Mouse (Mus musculus) left cerebral cortex, postnatal 14 days (tissue): Measurements from ENCODE around the gene Slc16a14. TPM values are rescaled to one million over a fixed set of nuclear protein-coding genes. Genes with fewer than 3 reads are reported as not detected.

Experiments used
- DNase-seq, 2 experiments: peaks; one replicate each; pipeline ENCODE4 v3.0.0; 2021 to 2022; ENCODE audit warnings: low spot score in 2 of 2, mixed read lengths in 1 of 2
- intact Hi-C: fragments of 180-260 bp; cut with DNase I; formaldehyde crosslinking; loops from one replicate; pipeline ENCODE4 v1.15.1; 2025
- total RNA-seq, 2 experiments: library from RNA; stranded (reverse); gene quantifications; 2 replicates each; pipeline ENCODE4 v1.2.3; 2021

Gene Slc16a14
- total RNA-seq, 2 experiments from 2014 or later, result 26.0 to 29.7 TPM

DNA sequence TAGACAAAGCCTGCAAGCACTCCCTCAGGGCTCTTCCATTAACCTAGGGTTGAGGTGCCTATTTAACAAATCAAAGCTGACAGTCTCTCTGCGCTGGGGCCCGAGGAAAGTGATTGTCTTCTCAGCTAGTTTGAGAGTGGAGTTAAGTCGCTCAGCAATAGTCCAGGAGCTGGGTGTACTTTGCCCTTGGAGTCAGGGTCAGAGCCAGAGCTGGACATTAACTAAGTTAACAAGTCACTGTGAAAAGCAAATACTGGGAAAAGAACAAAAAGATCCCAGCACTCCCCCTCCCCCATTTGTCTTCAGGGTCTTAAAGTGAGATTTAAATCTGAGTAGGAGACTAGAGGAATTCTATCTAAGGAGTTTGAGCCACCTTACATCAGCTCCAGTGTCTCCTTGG is 62.8 kb downstream of the Slc16a14 start:
- intact Hi-C loops, result no loop called here
- no peak for DNase-seq

DNA sequence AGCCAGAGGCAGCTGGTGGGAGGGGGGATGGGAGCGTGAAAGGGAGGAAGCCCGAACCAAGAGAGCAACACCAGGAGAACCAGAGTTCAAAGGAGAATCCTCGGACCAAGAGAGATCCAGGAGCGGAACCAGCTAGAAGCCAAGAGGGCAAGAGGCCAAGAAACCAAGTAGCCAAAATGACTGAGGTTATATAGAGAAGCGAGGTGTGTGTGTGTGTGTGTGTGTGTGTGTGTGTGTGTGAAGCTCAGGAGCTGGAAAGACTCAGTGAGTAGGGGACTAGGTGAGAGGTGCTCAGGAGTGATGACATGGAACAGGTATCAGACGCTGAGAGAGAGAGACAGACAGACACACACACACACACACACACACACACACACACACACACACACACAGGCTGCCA is 63.8 kb downstream of the Slc16a14 start:
- DNase-seq, result no peak
- intact Hi-C loops, result no loop called here

DNA sequence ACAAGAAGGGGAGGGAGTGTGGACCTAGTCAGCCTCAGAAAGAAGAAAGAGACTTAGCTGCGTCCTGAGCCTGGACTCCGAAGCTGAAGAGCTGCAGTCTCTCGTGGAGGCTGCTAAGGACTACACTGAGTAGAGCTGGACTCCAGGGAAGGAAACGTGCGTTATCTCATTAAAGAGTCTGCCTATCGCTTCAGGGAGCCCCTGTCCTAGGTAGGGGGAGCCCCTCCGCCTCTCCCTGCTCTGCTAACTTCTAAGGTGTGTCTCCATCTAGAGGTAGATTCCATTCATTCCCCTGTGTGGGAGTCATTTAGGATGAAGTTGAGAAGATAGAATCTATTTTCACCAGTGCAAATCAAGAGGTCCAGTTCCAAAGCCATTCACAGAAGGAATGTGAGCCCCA is 65.4 kb downstream of the Slc16a14 start:
- DNase-seq, result no peak
- intact Hi-C loops, result no loop called here

DNA sequence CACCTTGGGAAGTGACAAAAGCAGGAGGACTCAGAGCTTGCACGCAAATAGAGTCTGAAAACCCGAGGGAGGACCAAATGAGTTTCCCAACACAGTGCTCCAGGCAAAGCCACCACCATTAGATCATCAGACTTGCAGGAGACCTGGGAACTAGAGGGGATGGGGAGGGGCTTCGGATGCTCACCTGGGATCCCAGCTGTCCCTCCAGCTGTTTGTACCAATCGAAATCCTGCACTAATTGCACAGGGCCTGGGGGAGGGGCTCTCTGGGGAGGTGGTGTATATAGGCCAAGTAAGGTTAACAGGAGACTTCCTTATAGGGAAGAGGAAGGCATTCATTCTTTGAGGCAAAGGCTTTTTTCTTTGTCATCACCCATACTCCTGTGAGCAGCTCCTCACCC is 66.1 kb downstream of the Slc16a14 start:
- no peak for DNase-seq
- intact Hi-C loops, result no loop called here

DNA sequence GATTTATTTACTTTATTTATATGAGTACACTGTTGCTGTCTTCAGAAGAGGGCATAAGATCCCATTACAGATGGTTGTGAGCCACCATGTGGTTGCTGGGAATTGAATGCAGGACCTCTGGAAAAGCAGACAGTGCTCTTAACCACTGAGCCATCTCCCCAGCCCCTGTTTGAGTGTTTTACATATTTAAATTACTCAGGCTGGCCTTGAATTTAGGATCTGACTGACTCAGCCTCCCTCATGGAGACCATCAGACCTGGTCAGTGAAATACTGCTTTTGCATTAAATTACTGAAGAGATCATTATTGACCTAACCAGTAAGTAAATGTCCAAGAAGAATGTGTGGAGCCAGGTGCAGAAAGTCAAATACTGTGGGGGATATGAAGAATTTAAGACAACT is 66.6 kb downstream of the Slc16a14 start:
- DNase-seq, result no peak
- intact Hi-C loops, result no loop called here

DNA sequence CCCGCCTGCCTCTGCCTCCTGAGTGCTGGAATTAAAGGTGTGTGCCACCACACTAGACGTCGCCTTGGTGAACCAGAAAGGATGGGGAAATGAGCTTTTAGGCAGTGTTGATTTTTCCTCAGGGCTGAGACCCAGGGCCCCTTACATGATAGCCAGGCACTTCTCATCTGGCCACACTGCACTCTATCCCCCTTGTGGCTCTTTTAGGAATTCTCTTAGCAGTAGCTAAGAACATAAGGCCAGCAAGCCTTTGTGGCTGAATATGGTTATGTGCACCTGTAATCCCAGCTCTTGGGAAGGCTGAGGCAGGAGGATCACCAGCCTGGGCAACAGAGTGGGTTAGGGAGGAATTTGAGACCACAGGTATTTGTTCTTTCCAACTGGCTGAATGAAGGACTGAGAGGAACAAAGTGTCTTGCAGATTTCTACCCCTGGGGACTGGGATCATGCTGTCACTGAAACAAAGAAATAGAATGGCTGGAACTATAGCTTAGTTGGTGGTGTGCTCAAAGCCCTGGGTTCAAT is 68.2 kb downstream of the Slc16a14 start:
- intact Hi-C loops, result no loop called here
- no peak for DNase-seq

DNA sequence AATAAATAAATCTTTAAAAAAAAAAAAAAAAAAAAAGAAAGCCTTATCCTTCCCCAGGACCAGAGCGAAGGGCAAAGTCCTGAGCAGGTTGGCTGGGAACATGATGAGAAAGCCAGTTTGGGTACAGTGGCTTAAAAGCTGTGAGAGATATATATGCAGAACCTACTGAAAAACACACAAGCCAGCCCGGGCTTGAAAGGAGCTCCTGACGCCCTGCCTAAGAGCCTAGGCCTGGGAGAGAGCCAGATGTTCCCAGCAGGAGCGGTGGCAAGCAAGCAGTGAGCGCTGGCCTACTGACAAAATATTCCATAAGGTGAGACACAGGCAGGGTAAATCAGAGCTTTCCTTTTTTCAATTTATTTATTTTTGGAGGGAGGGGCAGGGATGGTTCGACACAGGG is 68.7 kb downstream of the Slc16a14 start:
- intact Hi-C loops, result no loop called here
- DNase-seq, result no peak

DNA sequence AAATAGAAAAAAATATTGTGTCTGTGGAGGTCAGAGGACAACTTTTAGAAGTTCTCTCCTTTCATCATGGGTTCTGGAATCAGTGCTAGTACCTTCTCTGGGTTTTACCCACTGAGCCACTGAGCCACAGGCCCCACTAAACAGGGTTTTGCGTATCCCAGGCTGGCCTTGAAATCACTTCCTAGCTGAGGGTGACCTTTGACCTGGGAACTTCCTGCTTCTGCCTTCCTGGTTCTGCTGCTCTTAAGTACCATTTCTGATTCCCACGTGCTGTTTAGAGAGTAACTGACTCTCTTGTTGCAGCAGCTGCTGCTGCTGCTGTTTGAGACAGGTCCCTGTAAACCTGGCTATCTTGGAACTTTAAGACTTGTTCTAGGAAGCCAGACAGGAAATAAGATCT is 70.3 kb downstream of the Slc16a14 start:
- intact Hi-C loops, result no loop called here
- DNase-seq, result no peak

DNA sequence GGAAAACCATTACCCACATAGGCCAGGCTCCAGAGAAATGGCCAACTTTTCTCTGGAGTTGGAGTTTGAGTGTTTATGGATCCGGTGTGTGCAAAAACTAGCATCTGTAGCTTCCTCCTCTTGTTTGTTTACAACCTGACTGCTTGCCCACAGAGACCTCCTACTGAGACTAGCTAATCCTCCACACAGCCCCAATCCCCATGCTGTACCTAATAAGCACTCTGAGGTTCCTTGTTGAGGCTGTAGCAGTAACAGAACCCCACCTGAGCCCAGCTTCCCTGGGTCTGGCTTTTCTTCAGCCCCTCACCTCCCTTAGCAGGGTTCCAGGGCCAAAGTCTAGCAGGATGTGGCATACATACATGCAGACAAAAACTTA is 73.7 kb downstream of the Slc16a14 start:
- DNase-seq, result no peak

DNA sequence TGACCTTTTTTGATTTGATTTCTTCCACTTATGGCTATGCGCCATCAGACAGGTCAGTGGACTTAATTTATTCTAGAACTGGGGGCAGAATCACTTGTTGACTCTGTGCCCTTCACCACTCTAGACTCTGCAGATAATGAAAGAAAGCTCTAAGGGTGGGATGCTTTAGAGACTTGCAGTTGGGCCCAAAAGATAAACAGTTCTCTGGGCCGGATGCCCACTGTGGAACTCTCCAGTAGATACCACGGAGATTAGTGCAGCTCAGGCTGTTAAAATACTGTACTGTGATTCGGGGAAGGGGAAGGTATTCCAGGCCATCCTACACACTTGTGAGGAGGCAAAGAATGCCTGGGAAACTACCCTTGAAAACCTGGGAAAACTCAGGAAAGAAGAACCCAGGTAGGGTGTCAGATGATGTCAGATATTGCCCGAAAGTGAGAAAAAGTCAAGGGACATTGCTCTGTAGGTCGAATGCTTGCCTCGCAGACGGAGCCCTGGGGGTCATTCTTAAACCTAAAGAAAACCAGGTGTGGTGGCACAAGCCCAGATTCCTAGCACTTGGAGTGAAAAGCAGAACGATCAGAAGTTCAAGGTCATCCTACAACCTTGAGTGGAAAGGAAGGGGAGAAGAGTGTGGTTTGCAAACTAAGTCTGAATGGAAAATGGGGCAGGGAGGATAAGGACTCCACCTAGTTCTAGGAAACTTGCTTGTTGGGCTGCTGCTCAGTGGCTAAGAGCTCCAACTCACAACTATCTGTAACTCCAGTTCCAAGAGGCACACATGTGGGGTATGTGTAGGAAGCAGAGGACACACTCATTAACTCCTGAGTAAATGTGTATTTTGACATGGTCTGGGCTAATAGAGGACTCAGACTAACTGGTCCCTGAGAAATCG is 74.3 kb downstream of the Slc16a14 start:
- intact Hi-C loops, result no loop called here
- DNase-seq, result no peak

More for the DNA sequence above, 73.7 kb downstream of the Slc16a14 start:
- intact Hi-C loops, result no loop called here

DNA sequence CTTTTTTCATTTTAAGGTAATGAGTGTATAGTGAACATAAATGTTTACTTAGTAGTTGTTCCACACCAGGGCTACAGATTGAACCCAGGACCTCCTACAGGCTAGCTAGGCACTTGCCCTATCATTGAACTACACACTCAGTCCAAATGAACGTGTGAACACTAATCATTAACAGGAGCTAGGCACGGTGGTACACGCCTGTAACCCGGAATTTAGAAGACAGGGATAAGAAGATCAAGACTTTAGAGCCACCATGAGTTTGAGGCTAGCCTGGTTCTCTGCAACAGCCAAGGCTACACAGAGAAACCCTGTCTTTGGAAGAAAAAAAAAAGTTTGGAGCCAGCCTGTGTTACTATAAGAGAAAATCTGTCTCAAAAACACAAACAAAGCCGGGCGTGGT is 75.3 kb downstream of the Slc16a14 start:
- no peak for DNase-seq

More for the DNA sequence above, 75.3 kb downstream of the Slc16a14 start:
- intact Hi-C loops, result no loop called here

Other genes with a start within 250 kb of the Slc16a14 start
- gene Dner, start 238.9 kb downstream of the Slc16a14 start, total RNA-seq, result 100 to 1,000 TPM; 203 to 215 TPM
- 1 to 10 TPM; 1.4 to 2.0 TPM for gene Fbxo36, start 95.3 kb downstream of the Slc16a14 start, total RNA-seq
- gene Trip12, start 94.6 kb downstream of the Slc16a14 start, total RNA-seq, result 100 to 1,000 TPM; 167 to 195 TPM
- not detected for gene Gm10553, start 165.0 kb upstream of the Slc16a14 start, total RNA-seq
- not detected for gene A530032D15Rik, start 174.7 kb upstream of the Slc16a14 start, total RNA-seq